Mouse (Mus musculus): ENCODE data around the gene Fam102a.
A peak's percentile ranks its signal among the peaks of the same experiment; 100 is the strongest.

The Fam102a gene

GRCm38 (mm10) chr2:32608778-32609435 is 73.8 kb downstream of the Fam102a start:
- DNase-seq (ENCODE audit: low spot score) = no peak

DNA sequence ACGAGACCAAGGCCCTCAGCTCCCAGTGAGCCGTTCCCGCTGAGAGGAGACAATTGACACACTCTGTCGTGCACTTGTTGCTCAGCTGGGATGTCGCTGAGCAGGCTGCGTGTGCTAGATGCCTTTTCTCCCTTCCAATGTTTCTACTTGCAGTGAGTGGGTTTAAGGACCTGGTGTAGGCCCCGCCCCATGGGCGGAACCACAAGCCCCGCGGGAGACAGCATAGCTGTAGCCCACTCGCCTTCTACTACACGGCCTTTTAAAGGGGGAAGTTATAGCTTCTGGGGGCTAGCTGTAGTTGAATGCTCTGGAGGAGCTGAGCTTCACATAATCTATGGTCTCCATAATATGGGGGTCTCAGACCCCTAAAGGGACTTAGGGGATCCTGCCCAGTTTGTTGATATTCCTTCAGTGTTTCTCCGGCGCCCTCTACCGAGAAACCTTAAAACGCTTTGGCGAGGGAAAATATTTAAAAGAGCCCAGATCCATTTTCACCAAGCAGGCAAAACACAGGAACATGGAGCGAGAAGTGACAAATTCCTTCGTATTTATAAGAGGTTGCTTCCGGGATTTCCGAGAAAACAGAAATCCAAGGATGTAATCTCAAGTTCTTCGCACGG is 75.6 kb downstream of the Fam102a start:
- peak; percentile 72 for DNase-seq (ENCODE audit: low spot score)

DNA sequence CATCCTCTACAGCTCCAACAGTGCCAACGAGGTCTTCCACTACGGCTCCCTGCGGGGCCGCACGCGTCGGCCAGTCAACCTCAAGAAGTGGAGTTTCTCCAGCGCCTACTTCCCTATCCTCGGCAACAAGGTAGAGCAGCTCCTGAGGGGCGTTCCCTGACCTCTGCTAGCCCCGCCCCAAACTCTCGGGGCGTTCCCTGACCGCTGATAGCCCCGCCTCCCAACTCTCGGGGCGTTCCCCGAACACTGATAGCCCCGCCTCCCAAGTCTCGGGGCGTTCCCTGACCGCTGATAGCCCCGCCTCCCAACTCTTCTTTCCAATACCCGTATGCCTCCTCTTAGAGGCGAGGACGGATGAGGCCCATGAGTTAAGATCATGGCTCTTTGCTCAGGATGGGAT is 77.1 kb downstream of the Fam102a start:
- no peak for DNase-seq (ENCODE audit: low spot score)

DNA sequence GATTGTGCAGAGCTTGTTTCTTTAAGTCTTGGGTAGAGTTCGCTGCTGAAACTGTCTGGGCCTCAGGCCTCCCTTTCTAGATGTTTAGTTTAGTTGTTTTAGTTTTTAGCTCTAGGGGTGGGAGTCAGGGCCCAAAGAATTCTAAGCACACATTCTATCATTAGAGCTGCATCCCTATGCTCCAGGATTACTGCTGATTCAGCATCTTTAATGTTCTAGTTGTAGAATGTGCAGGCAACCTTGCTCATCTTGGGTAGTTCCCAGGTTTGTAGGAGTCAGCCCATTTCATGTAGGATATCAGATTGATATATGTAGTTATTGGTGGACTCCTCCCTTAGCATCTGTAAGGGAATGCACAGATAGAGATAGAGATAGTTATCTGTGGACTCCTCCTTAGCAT is 82.0 kb downstream of the Fam102a start:
- no peak for DNase-seq (ENCODE audit: low spot score)

DNA sequence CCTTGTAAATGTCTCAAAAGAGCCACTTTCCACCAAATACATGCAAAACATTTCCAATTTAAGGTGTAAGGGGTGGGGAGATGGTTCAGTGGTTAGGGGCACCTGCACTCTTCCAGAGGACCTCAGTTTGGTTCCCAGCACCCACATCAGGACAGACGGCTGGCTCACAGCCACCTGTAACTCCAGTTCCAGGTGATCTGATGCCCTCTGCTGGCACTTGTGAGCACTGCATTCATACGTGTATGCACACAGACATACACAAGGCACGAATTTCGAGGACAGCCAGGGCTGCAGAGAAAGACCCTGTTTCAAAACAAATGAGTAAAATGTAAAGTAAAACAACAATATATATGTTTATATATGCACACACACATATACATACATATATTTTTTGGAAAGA is 82.5 kb downstream of the Fam102a start:
- DNase-seq (ENCODE audit: low spot score) = peak; percentile 41

DNA sequence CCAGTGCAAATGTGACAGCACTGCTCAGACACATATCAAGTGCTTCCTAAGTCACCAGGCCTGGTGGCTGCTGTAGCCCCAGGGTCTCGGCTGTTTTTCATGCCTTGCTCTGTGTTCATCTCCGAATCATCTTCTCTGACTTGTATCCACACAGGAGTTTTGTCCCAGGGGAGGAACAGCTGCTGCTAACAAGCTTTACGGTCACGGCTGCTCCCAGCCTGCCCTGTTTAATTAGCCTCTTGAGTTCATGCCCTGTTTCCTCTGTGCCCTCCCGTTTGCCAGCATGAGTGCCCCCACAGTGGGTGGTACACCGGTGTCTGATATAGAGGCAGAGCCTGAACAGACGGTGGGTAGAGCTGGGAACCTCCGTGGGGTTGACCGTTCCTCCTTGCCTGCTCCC is 82.9 kb downstream of the Fam102a start:
- peak; percentile 74 for DNase-seq (ENCODE audit: low spot score)

All from retina, embryonic 14.5 days (tissue).